Mouse (Mus musculus) intestine, embryonic 15.5 days (tissue): ENCODE data around the gene Zfp775. TPM values are rescaled to one million over a fixed set of nuclear protein-coding genes. Genes with fewer than 3 reads are reported as not detected.

Experiments used
- ATAC-seq: fragments of 200-750 bp; cut with Nextera tagmentation; 2 replicates; pipeline ENCODE4 v1.8.0; 2017; ENCODE audit warnings: moderate TSS enrichment, moderate library complexity
- H3K27ac ChIP-seq: fragments of 300-500 bp; sonication (generic); 2 replicates; pipeline ENCODE4 v1.5.1; 2015; ENCODE audit warnings: mild to moderate bottlenecking, inconsistent platforms
- H3K27me3 ChIP-seq: fragments of 300-500 bp; sonication (generic); replicated peaks from 2 replicates; pipeline ENCODE4 v1.6.1; 2015; ENCODE audit warnings: inconsistent platforms
- H3K36me3 ChIP-seq: fragments of 300-500 bp; sonication (generic); 2 replicates; pipeline ENCODE4 v1.6.1; 2015; ENCODE audit warnings: inconsistent platforms
- H3K4me1 ChIP-seq: fragments of 300-500 bp; sonication (generic); replicated peaks from 2 replicates; pipeline ENCODE4 v1.6.1; 2015; ENCODE audit warnings: inconsistent platforms
- H3K4me2 ChIP-seq: fragments of 300-500 bp; sonication (generic); replicated peaks from 2 replicates; pipeline ENCODE4 v1.6.1; 2015; ENCODE audit warnings: mild to moderate bottlenecking, inconsistent platforms
- H3K4me3 ChIP-seq: fragments of 300-500 bp; sonication (generic); replicated peaks from 2 replicates; pipeline ENCODE4 v1.5.1; 2015; ENCODE audit warnings: inconsistent platforms
- H3K9ac ChIP-seq: fragments of 300-500 bp; sonication (generic); 2 replicates; pipeline ENCODE4 v1.6.1; 2015; ENCODE audit warnings: inconsistent platforms
- H3K9me3 ChIP-seq: fragments of 300-500 bp; sonication (generic); 2 replicates; pipeline ENCODE4 v1.6.1; 2016; ENCODE audit warnings: inconsistent platforms
- WGBS: fragments of 180-500 bp; shearing (Covaris S2); methylation state at CpG from one replicate; pipeline ENCODE4 v1.1.7; 2015; 5-methylcytosine and 5-hydroxymethylcytosine counted together
- polyA plus RNA-seq: library from polyadenylated mRNA; unstranded; fragments of >200 nt; fragmentation: Nextera tagmentation; extraction: Ambion mirVana; gene quantifications from 2 replicates; pipeline ENCODE4 v1.2.1, GENCODE M21; 2015

Gene Zfp775
- polyA plus RNA-seq, 1 experiment from 2014 or later = 5.1 TPM

DNA sequence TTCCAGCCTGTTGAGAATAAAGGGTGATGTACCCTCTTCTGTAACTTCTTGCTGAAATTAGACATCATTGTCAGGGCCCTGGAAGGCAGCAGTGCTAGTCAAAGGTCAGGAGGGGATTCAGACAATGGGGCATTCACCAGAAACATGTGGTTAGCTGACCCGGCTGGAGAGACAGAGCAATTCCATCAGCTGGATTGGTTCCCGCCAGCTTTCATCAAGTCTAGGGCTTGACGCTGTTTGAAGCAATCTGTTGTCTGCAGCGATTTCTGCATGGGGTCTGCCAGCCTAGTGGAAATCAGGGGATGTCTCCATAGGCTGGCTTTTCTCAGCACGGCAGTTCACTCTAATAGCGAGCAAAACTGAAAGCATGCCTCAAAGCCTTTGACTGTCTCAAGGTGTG is 34.7 kb downstream of the Zfp775 start:
- Histone ChIP-seq H3K9me3 (no peaks in the 10 kb centered on the region), H3K27me3 (no peaks in the 10 kb centered on the region), H3K9ac (no peak overlapping the region), H3K27ac (no peak overlapping the region), H3K36me3 (no peaks in the 10 kb centered on the region), H3K4me1 (no peaks in the 10 kb centered on the region), H3K4me2 (no peak overlapping the region), H3K4me3 (no peak overlapping the region)
- WGBS = 65% methylated on average over 6 of the region's 6 CpGs
- ATAC-seq = no peak

- H3K9me3 ChIP-seq = no peaks in the 10 kb centered on the region
- ATAC-seq = no peak
- 69% methylated on average over 6 of the region's 6 CpGs for WGBS
- no peak overlapping the region for H3K27ac ChIP-seq
- no peak overlapping the region for H3K4me2 ChIP-seq
- no peaks in the 10 kb centered on the region for H3K27me3 ChIP-seq
- no peak overlapping the region for H3K9ac ChIP-seq
- no peaks in the 10 kb centered on the region for H3K36me3 ChIP-seq
- no peak overlapping the region for H3K4me3 ChIP-seq
- H3K4me1 ChIP-seq = no peaks in the 10 kb centered on the region
These were observed 36.1 kb downstream of the Zfp775 start for GRCm38 (mm10) chr6:48637811-48638500.

DNA sequence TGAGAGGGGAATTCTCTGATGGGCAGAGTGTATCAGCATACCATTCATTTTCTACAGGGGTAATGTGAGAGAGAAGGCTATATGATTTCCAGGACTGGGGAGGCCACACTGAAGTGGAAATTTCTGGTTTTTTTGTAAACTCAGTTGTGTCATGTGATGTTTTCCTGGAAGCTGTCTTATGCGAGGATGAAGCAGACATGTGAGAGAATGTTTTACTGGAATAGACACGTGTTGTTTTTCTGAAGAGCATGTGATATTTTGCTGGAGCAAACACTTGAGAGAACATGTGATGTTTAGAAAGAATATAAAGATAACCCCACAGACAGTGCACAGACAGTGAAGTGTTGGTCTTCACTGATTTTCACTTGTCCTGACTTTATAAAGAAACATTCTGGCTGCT is 36.7 kb downstream of the Zfp775 start:
- Histone ChIP-seq H3K27me3 (no peaks in the 10 kb centered on the region), H3K4me2 (no peak overlapping the region), H3K9ac (no peak overlapping the region), H3K27ac (no peak overlapping the region), H3K36me3 (no peaks in the 10 kb centered on the region), H3K9me3 (no peaks in the 10 kb centered on the region), H3K4me3 (no peak overlapping the region), H3K4me1 (no peaks in the 10 kb centered on the region)
- 72% methylated on average over 2 of the region's 2 CpGs for WGBS
- ATAC-seq = no peak

GRCm38 (mm10) chr6:48641391-48641790 is 39.5 kb downstream of the Zfp775 start:
- no peaks in the 10 kb centered on the region for H3K4me1 ChIP-seq
- H3K4me3 ChIP-seq = no peak overlapping the region
- no peak overlapping the region for H3K27ac ChIP-seq
- no peak overlapping the region for H3K9ac ChIP-seq
- WGBS = 67% methylated on average over 6 of the region's 6 CpGs
- no peaks in the 10 kb centered on the region for H3K9me3 ChIP-seq
- no peak for ATAC-seq
- H3K4me2 ChIP-seq = no peak overlapping the region
- no peaks in the 10 kb centered on the region for H3K27me3 ChIP-seq
- no peaks in the 10 kb centered on the region for H3K36me3 ChIP-seq

DNA sequence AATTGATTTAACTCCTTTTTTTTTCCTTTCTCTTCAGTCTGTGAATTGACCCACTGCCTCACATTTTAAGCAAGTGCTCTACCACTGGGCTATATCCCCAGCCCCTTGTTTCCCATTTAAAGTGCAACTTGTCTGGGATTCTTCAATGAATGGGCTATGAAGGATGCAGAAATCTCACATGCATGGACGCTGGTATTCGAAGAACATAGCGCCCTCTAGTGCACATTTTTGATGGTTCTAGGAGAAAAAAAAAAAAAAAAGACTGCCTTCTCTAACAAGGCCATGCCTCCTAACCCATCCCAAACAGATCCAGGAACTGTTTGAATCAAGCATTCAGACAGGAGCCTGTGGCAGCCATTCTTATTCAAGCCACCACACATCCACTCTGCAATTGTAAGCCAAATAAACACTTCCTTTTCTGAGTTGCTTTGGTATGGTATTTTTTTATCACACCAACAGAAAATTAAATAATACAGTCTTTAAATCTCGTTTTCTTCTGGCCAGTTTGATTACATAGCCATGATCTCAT is 41.0 kb downstream of the Zfp775 start:
- Histone ChIP-seq H3K27ac (no peak overlapping the region), H3K9me3 (no peaks in the 10 kb centered on the region), H3K4me2 (no peak overlapping the region), H3K4me1 (no peaks in the 10 kb centered on the region), H3K27me3 (no peaks in the 10 kb centered on the region), H3K4me3 (no peak overlapping the region), H3K9ac (no peak overlapping the region), H3K36me3 (no peaks in the 10 kb centered on the region)
- WGBS = 19% methylated on average over 4 of the region's 4 CpGs
- ATAC-seq = no peak; the same call in 1 of the 2 replicates

- WGBS = 12% methylated on average over 12 of the region's 12 CpGs
- Histone ChIP-seq H3K9me3 (no peaks in the 10 kb centered on the region), H3K27me3 (no peaks in the 10 kb centered on the region), H3K27ac (no peak overlapping the region), H3K36me3 (no peaks in the 10 kb centered on the region), H3K9ac (no peak overlapping the region), H3K4me2 (no peak overlapping the region), H3K4me3 (no peak overlapping the region), H3K4me1 (no peaks in the 10 kb centered on the region)
- ATAC-seq = peak; percentile 67; the same call in 1 of the 2 replicates
These were observed 43.9 kb downstream of the Zfp775 start for GRCm38 (mm10) chr6:48645660-48646308.

- Histone ChIP-seq H3K36me3 (no peaks in the 10 kb centered on the region), H3K9me3 (no peaks in the 10 kb centered on the region), H3K27me3 (no peaks in the 10 kb centered on the region), H3K4me2 (no peak overlapping the region), H3K27ac (no peak overlapping the region), H3K4me1 (no peaks in the 10 kb centered on the region), H3K4me3 (no peak overlapping the region), H3K9ac (no peak overlapping the region)
- ATAC-seq = no peak
- 75% methylated on average over 4 of the region's 4 CpGs for WGBS
These were observed 44.4 kb downstream of the Zfp775 start for GRCm38 (mm10) chr6:48646309-48646690.

- H3K27ac ChIP-seq = no peak within 1 kb of the TSS
- ATAC-seq = peak; percentile 69; the same call in 1 of the 2 replicates
- 37% methylated on average over 3 of the region's 3 CpGs for WGBS
These were observed 45.1 kb downstream of the Zfp775 start, which contains the start of gene Gimap8 for GRCm38 (mm10) chr6:48646995-48647394. Gene Gimap8, plus strand, starts transcription at chr6:48647234.

DNA sequence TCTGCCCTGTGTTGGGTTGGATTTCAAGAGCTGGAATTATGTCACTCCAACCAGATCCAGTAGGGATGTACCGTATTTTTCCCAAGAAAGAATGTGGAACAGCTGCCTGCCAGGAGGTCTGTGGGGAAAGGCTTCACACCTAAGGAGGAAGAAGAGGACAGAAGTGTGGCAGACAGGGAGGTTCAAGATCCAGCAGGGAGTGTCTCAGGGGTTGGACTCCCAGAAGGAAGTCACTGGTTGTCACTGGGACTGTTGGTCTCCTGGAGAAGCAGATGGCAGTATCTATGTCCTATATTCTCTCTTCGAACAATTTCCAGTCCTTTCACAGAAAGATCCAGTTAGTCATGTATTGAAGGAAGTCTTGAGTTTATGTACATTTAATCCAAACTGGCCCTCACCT is 45.7 kb downstream of the Zfp775 start:
- no peaks in the 10 kb centered on the region for H3K27me3 ChIP-seq
- no peaks in the 10 kb centered on the region for H3K4me1 ChIP-seq
- 72% methylated on average over 2 of the region's 2 CpGs for WGBS
- no peak overlapping the region for H3K4me3 ChIP-seq
- no peak overlapping the region for H3K4me2 ChIP-seq
- no peak overlapping the region for H3K9ac ChIP-seq
- no peak overlapping the region for H3K27ac ChIP-seq
- no peak for ATAC-seq
- H3K36me3 ChIP-seq = no peaks in the 10 kb centered on the region
- H3K9me3 ChIP-seq = no peaks in the 10 kb centered on the region

More at GRCm38 (mm10) chr6:48646995-48647394, 45.1 kb downstream of the Zfp775 start, which contains the start of gene Gimap8:
- no peaks in the 10 kb centered on the region for H3K27me3 ChIP-seq
- H3K4me2 ChIP-seq = no peak within 1 kb of the TSS
- no peak within 1 kb of the TSS for H3K4me3 ChIP-seq
- no peak within 1 kb of the TSS for H3K9ac ChIP-seq
- H3K36me3 ChIP-seq = no peaks in the 10 kb centered on the region
- H3K9me3 ChIP-seq = no peaks in the 10 kb centered on the region
- H3K4me1 ChIP-seq = no peaks in the 10 kb centered on the region

DNA sequence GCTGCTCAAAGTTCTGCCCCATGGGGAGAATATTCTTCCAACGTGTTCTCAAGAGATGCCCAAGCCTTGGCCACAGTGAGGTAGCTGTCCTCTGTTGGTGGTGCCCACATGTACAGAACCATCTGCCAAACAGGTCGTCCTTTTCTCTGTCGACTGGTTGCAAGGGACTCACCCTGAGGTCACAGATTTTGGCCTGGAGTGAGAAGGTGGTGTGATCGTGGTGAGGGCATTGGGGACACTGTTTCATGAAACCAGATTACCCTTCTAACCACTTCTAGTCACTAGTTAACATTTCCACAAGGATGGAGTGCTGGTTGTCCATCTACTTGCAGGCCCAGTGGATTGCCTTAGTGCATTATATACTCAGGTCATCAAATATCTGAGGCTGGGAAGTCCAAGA is 46.9 kb downstream of the Zfp775 start:
- 86% methylated on average over 4 of the region's 4 CpGs for WGBS
- no peaks in the 10 kb centered on the region for H3K9me3 ChIP-seq

GRCm38 (mm10) chr6:48650041-48650440 is 48.2 kb downstream of the Zfp775 start:
- WGBS = 87% methylated on average over 9 of the region's 9 CpGs
- no peaks in the 10 kb centered on the region for H3K36me3 ChIP-seq
- no peak overlapping the region for H3K9ac ChIP-seq
- H3K4me2 ChIP-seq = no peak overlapping the region
- ATAC-seq = no peak
- H3K27me3 ChIP-seq = no peaks in the 10 kb centered on the region
- no peaks in the 10 kb centered on the region for H3K9me3 ChIP-seq
- no peak overlapping the region for H3K4me3 ChIP-seq
- no peak overlapping the region for H3K27ac ChIP-seq
- H3K4me1 ChIP-seq = no peaks in the 10 kb centered on the region

More for the DNA sequence above, 46.9 kb downstream of the Zfp775 start:
- no peak overlapping the region for H3K4me3 ChIP-seq
- no peak overlapping the region for H3K4me2 ChIP-seq
- no peak overlapping the region for H3K27ac ChIP-seq
- no peak for ATAC-seq
- no peaks in the 10 kb centered on the region for H3K27me3 ChIP-seq
- H3K36me3 ChIP-seq = no peaks in the 10 kb centered on the region
- H3K9ac ChIP-seq = no peak overlapping the region
- no peaks in the 10 kb centered on the region for H3K4me1 ChIP-seq

GRCm38 (mm10) chr6:48658721-48659120 is 56.9 kb downstream of the Zfp775 start:
- no peaks in the 10 kb centered on the region for H3K9me3 ChIP-seq
- H3K9ac ChIP-seq = no peak overlapping the region
- ATAC-seq = no peak
- no peaks in the 10 kb centered on the region for H3K27me3 ChIP-seq
- H3K4me1 ChIP-seq = no peaks in the 10 kb centered on the region
- H3K36me3 ChIP-seq = no peaks in the 10 kb centered on the region
- H3K4me3 ChIP-seq = no peak overlapping the region
- H3K27ac ChIP-seq = no peak overlapping the region
- no peak overlapping the region for H3K4me2 ChIP-seq
- WGBS = 66% methylated on average over 5 of the region's 5 CpGs
